Mouse (Mus musculus): Measurements from ENCODE around the gene Hnrnph1. TPM values are rescaled to one million over a fixed set of nuclear protein-coding genes. Genes with fewer than 3 reads are reported as not detected.

Gene Hnrnph1
- polyA plus RNA-seq, 1 experiment, result 293 TPM

GRCm38 (mm10) chr11:50397316-50397715, 20.5 kb downstream of the Hnrnph1 start:
- H3K4me3 ChIP-seq (ENCODE audit: insufficient read depth, low read length), result no peak overlapping the region
- H3K27ac ChIP-seq (ENCODE audit: insufficient read depth, low read depth, low read length), result no peak overlapping the region
- H3K4me1 ChIP-seq (ENCODE audit: control insufficient read depth, insufficient read depth, low read length), result no peaks in the 10 kb centered on the region
- TF ChIP-seq CTCF (IDR thresholded peaks at IDR 0.05; ENCODE audit: low read depth, low read length), result no peak
- no peak for TF ChIP-seq POLR2A (IDR thresholded peaks at IDR 0.05; ENCODE audit: borderline replicate concordance, low read depth, low read length)

GRCm38 (mm10) chr11:50398803-50399202, 22.0 kb downstream of the Hnrnph1 start:
- H3K4me3 ChIP-seq (ENCODE audit: insufficient read depth, low read length), result no peak overlapping the region

GRCm38 (mm10) chr11:50402481-50402880, 25.7 kb downstream of the Hnrnph1 start:
- Histone ChIP-seq H3K4me3 (ENCODE audit: insufficient read depth, low read length) (no peak overlapping the region), H3K27ac (ENCODE audit: insufficient read depth, low read depth, low read length) (no peak overlapping the region), H3K4me1 (ENCODE audit: control insufficient read depth, insufficient read depth, low read length) (no peaks in the 10 kb centered on the region)
- TF ChIP-seq POLR2A (IDR thresholded peaks at IDR 0.05; ENCODE audit: borderline replicate concordance, low read depth, low read length) (no peak), CTCF (IDR thresholded peaks at IDR 0.05; ENCODE audit: low read depth, low read length) (no peak)

More at GRCm38 (mm10) chr11:50398803-50399202, 22.0 kb downstream of the Hnrnph1 start:
- no peaks in the 10 kb centered on the region for H3K4me1 ChIP-seq (ENCODE audit: control insufficient read depth, insufficient read depth, low read length)
- no peak overlapping the region for H3K27ac ChIP-seq (ENCODE audit: insufficient read depth, low read depth, low read length)
- TF ChIP-seq CTCF (IDR thresholded peaks at IDR 0.05; ENCODE audit: low read depth, low read length), result no peak
- no peak for TF ChIP-seq POLR2A (IDR thresholded peaks at IDR 0.05; ENCODE audit: borderline replicate concordance, low read depth, low read length)

GRCm38 (mm10) chr11:50403367-50404014, 26.7 kb downstream of the Hnrnph1 start:
- H3K4me3 ChIP-seq (ENCODE audit: insufficient read depth, low read length), result no peak overlapping the region

GRCm38 (mm10) chr11:50407235-50407634, 30.4 kb downstream of the Hnrnph1 start:
- TF ChIP-seq CTCF (IDR thresholded peaks at IDR 0.05; ENCODE audit: low read depth, low read length) (no peak), POLR2A (IDR thresholded peaks at IDR 0.05; ENCODE audit: borderline replicate concordance, low read depth, low read length) (no peak)
- H3K4me1 ChIP-seq (ENCODE audit: control insufficient read depth, insufficient read depth, low read length), result peaks cover 8% of the 10 kb centered on the region; the same call in 1 of the 2 replicates
- no peak overlapping the region for H3K4me3 ChIP-seq (ENCODE audit: insufficient read depth, low read length)
- H3K27ac ChIP-seq (ENCODE audit: insufficient read depth, low read depth, low read length), result no peak overlapping the region

More at GRCm38 (mm10) chr11:50403367-50404014, 26.7 kb downstream of the Hnrnph1 start:
- TF ChIP-seq CTCF (IDR thresholded peaks at IDR 0.05; ENCODE audit: low read depth, low read length) (no peak), POLR2A (IDR thresholded peaks at IDR 0.05; ENCODE audit: borderline replicate concordance, low read depth, low read length) (no peak)
- H3K4me1 ChIP-seq (ENCODE audit: control insufficient read depth, insufficient read depth, low read length), result no peaks in the 10 kb centered on the region
- no peak overlapping the region for H3K27ac ChIP-seq (ENCODE audit: insufficient read depth, low read depth, low read length)

GRCm38 (mm10) chr11:50415563-50416241, 38.9 kb downstream of the Hnrnph1 start:
- H3K4me1 ChIP-seq (ENCODE audit: control insufficient read depth, insufficient read depth, low read length), result peaks cover 20% of the 10 kb centered on the region
- TF ChIP-seq CTCF (IDR thresholded peaks at IDR 0.05; ENCODE audit: low read depth, low read length) (0 out of 2 replicates have a peak, but pooled peaks have one; percentile 15), POLR2A (IDR thresholded peaks at IDR 0.05; ENCODE audit: borderline replicate concordance, low read depth, low read length) (no peak)
- no peak overlapping the region for H3K4me3 ChIP-seq (ENCODE audit: insufficient read depth, low read length)
- peak overlapping the region; percentile 48 for H3K27ac ChIP-seq (ENCODE audit: insufficient read depth, low read depth, low read length)

- Histone ChIP-seq H3K4me3 (ENCODE audit: insufficient read depth, low read length) (no peak overlapping the region), H3K27ac (ENCODE audit: insufficient read depth, low read depth, low read length) (peak overlapping the region; percentile 19)
- TF ChIP-seq POLR2A (IDR thresholded peaks at IDR 0.05; ENCODE audit: borderline replicate concordance, low read depth, low read length), result no peak
- TF ChIP-seq CTCF (IDR thresholded peaks at IDR 0.05; ENCODE audit: low read depth, low read length), result no peak
Observed at GRCm38 (mm10) chr11:50417856-50418255, 41.1 kb downstream of the Hnrnph1 start.

GRCm38 (mm10) chr11:50421461-50421860, 44.7 kb downstream of the Hnrnph1 start:
- TF ChIP-seq POLR2A (IDR thresholded peaks at IDR 0.05; ENCODE audit: borderline replicate concordance, low read depth, low read length), result no peak
- TF ChIP-seq CTCF (IDR thresholded peaks at IDR 0.05; ENCODE audit: low read depth, low read length), result no peak
- Histone ChIP-seq H3K27ac (ENCODE audit: insufficient read depth, low read depth, low read length) (no peak overlapping the region), H3K4me3 (ENCODE audit: insufficient read depth, low read length) (no peak overlapping the region)

More at GRCm38 (mm10) chr11:50417856-50418255, 41.1 kb downstream of the Hnrnph1 start:
- H3K4me1 ChIP-seq (ENCODE audit: control insufficient read depth, insufficient read depth, low read length), result peaks cover 22% of the 10 kb centered on the region

GRCm38 (mm10) chr11:50421934-50422780, 45.4 kb downstream of the Hnrnph1 start:
- Histone ChIP-seq H3K4me3 (ENCODE audit: insufficient read depth, low read length) (no peak overlapping the region), H3K4me1 (ENCODE audit: control insufficient read depth, insufficient read depth, low read length) (peaks cover 13% of the 10 kb centered on the region), H3K27ac (ENCODE audit: insufficient read depth, low read depth, low read length) (no peak overlapping the region)
- TF ChIP-seq POLR2A (IDR thresholded peaks at IDR 0.05; ENCODE audit: borderline replicate concordance, low read depth, low read length), result no peak
- TF ChIP-seq CTCF (IDR thresholded peaks at IDR 0.05; ENCODE audit: low read depth, low read length), result no peak

More at GRCm38 (mm10) chr11:50421461-50421860, 44.7 kb downstream of the Hnrnph1 start:
- peaks cover 16% of the 10 kb centered on the region for H3K4me1 ChIP-seq (ENCODE audit: control insufficient read depth, insufficient read depth, low read length)

All from bone marrow macrophage, adult 2 months (primary cell).